Mouse (Mus musculus) mesoderm, embryonic 11.5 days (tissue): ENCODE data around the gene Mon1a.

ENCODE experiments used
- DNase-seq: peaks from one replicate; pipeline ENCODE4 v3.0.0-alpha.2; 2012; ENCODE audit warnings: low read depth, low spot score

Mon1a gene

GRCm38 (mm10) chr9:107949184-107949921, 61.4 kb downstream of the Mon1a start:
- DNase-seq, result no peak

- no peak for DNase-seq
Observed at GRCm38 (mm10) chr9:107949922-107950235, 61.9 kb downstream of the Mon1a start, which contains the start of gene Traip. Gene Traip (plus strand): TSS chr9:107950136.

GRCm38 (mm10) chr9:107950460-107951355, 62.8 kb downstream of the Mon1a start:
- peak; percentile 93 for DNase-seq
